Mouse (Mus musculus) cortical plate, adult 2 months (tissue): ENCODE measurements around the gene Gm29133. TPM values are rescaled to one million over a fixed set of nuclear protein-coding genes. Genes with fewer than 3 reads are reported as not detected.

Experiments
- H3K27ac ChIP-seq: fragments of 200-500 bp; 2 replicates; pipeline ENCODE4 v1.5.1; 2012; ENCODE audit warnings: low read length, control low read depth, inconsistent platforms; ENCODE audit not compliant: insufficient read depth
- H3K4me1 ChIP-seq: fragments of 200-500 bp; 2 replicates; pipeline ENCODE4 v1.6.1; 2011; ENCODE audit warnings: low read length; ENCODE audit not compliant: control insufficient read depth, insufficient read depth
- H3K4me3 ChIP-seq: fragments of 200-500 bp; 2 replicates; pipeline ENCODE4 v1.5.1; 2011; ENCODE audit warnings: mild to moderate bottlenecking, low read length, control low read depth; ENCODE audit not compliant: insufficient read depth
- CTCF ChIP-seq: fragments of 200-500 bp; IDR thresholded peaks from 2 replicates; pipeline ENCODE4 v1.5.1; 2011; ENCODE audit warnings: mild to moderate bottlenecking, control low read depth, low read length; ENCODE audit not compliant: insufficient read depth; ENCODE audit errors: extremely low read depth
- POLR2A ChIP-seq: fragments of 200-500 bp; IDR thresholded peaks from 2 replicates; pipeline ENCODE4 v1.6.1; 2011; ENCODE audit warnings: mild to moderate bottlenecking, low read length, control low read depth; ENCODE audit not compliant: insufficient read depth; ENCODE audit errors: extremely low read depth
- polyA plus RNA-seq: library from polyadenylated mRNA; depleted of rRNA; stranded (reverse); fragments of >200 nt; gene quantifications from 2 replicates; pipeline ENCODE4 v1.2.3, GENCODE M21; 2012; rRNA removed

The Gm29133 gene
- not detected in 2 replicates for polyA plus RNA-seq

DNA sequence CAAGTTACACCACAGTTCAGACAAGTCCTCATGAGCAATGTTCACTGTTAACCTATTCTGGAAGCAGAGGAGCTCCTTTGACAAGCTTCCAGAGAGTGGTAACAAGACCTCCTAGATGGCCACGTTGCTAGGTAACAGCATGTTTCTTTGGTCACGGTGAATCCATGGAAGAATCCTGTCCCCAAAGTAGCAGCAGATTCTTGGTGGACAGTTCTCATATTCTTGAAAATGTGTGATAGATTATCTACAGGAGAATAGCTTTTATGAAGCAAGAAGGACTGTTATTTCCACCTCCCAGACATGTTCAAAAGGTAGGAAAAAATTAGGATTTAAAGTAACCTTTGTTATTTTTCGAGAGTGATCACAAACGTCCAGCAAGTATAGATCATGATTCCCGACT, at the start of gene Gm29133:
Gene Gm29133, plus strand, starts transcription at position 301 of the 400 bp plus-strand sequence.
- Histone ChIP-seq H3K4me1 (no peaks in the 10 kb centered on the region), H3K27ac (no peak within 1 kb of the TSS), H3K4me3 (no peak within 1 kb of the TSS)
- TF ChIP-seq CTCF (no peak), POLR2A (no peak)

DNA sequence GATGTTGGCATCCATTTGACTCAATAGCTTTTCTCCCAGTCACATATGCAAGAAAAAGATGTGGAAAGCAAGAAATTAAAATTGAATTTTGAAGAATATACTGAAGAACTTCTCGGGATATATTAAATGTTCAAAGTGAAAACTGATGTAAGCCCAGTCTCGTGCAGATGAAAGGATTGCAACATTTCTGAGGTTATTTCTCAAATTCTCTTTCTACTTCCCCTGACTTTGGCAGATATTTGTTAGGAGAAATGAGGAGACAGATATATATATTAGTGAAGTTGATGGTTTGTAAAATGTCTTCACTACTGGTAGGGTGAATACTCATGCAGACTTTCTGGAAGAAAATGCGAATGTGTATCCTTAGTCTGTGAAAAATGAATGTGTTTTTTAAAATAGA, 48.9 kb upstream of the Gm29133 start:
- no peaks in the 10 kb centered on the region for H3K4me1 ChIP-seq
- no peak overlapping the region for H3K27ac ChIP-seq
- TF ChIP-seq POLR2A (no peak), CTCF (no peak)
- no peak overlapping the region for H3K4me3 ChIP-seq

DNA sequence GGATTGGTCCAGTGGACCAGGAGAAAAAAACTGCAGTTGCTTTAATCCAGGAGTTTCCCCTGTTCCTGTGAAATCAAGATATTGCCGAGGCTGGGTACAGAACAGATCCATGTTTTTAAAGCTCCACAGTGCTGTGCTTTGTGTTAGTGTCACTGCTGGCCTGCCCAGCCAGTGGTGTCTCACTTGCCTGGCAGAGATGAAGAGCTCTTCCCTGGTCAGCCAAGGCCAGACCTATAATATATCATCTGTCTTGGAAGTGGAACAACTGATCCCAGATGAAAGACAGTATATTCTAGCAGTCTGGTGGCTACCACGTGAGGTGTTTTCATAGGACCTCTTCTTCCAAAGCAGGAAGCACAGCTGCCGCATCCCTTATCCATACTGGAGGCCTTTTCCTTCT, 46.7 kb upstream of the Gm29133 start:
- H3K27ac ChIP-seq: no peak overlapping the region
- no peak overlapping the region for H3K4me3 ChIP-seq
- TF ChIP-seq CTCF: no peak
- TF ChIP-seq POLR2A: no peak
- H3K4me1 ChIP-seq: no peaks in the 10 kb centered on the region

DNA sequence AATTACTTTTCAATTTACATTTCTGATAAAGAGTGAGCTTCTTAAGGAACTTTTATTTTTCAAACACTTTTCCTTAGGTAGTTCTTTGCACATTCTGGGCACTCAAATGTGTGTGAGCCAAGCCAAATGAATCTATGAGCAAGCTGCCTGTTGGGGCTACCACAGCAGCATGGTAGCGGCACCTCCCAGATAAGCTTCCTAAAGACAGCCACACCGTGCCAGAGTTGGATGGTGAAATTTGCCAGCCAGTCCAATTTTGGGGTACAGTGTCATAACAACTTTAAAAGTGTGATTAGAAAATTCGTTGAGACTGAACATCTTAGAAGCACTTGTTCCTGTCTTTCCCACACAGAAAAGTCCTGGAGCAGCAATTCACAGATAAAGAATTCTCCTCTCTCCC, 41.5 kb upstream of the Gm29133 start:
- Histone ChIP-seq H3K27ac (no peak overlapping the region), H3K4me1 (no peaks in the 10 kb centered on the region), H3K4me3 (no peak overlapping the region)
- TF ChIP-seq CTCF: no peak
- no peak for TF ChIP-seq POLR2A

DNA sequence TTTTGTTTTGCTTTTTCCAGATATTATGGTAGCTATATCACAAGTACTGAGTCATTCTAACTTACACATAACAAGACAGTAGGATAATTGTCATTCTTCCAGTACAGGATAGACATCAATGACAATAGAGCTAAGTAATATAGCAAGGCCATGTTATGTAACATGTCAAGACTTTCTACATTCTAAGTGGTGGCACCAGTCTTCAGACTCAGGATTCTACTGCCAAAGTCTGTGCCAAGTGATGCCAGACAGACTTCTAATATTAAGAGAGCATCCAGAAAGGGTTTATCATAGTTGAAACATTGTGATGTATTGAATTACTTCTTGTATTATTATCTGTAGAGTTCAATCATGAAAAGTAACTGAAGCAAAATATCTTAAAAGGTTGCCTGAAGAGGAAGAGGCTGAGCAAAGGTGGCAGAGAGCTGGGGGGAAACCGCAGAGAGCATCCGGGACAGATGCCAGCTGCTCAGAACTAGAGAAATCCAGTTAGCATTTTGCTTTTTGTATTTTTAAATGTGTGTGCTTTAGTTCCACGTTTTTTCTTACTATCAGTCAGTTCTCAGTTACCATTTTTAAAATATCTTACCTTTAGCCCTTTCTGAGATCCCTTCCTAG, 34.2 kb upstream of the Gm29133 start:
- no peak for TF ChIP-seq POLR2A
- TF ChIP-seq CTCF: no peak
- no peak overlapping the region for H3K27ac ChIP-seq

DNA sequence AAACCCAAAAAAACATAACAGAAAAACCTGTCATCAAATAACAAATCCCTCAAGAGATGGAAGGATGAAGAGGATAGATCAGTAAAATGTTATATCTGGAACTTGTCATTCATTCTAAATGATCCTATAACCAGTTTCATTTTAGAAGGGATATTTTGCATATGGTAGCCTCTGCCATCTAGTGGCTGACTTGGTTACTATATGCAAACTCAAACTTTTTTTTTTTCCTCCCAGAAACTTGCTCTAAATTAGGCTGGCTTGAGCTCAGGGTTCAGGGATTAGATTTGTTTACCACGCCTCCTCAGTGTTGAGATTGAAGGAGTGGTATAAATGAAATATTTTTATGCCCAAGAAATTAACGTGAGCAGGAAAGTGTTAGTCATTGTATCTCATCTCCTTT, 27.3 kb upstream of the Gm29133 start:
- H3K4me3 ChIP-seq: no peak overlapping the region
- TF ChIP-seq POLR2A (no peak), CTCF (no peak)
- no peak overlapping the region for H3K27ac ChIP-seq
- no peaks in the 10 kb centered on the region for H3K4me1 ChIP-seq

More for the DNA sequence above, 34.2 kb upstream of the Gm29133 start:
- Histone ChIP-seq H3K4me3 (no peak overlapping the region), H3K4me1 (no peaks in the 10 kb centered on the region)

DNA sequence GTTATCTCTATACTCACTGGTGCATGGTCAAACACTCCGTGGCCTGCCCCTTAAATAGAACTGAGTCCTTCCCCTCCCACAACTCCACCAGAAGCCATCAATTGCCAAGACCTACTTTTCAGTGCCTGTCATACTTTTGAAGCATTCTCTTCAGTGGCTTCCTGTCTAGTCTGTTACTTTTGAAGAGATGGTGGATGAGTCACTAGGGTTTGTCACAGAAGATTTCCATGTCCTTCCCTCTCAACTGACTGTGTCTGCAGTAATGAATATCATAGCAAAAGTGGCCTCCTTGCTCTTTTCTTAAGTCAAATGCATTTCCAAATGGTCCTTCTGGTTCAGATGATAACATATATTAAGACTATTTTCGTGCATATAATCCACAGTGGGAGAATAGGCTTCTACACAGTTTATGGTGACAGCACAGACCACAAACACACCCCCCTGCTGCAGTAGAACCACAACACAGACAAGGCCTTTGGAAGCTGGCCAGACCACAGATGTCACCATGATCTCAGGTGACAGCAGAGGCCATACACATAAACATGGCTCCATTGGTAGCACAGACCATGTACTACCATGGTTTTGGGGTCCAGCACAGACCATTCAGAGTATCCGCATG, 16.9 kb upstream of the Gm29133 start:
- Histone ChIP-seq H3K27ac (no peak overlapping the region), H3K4me1 (no peaks in the 10 kb centered on the region), H3K4me3 (no peak overlapping the region)
- TF ChIP-seq CTCF (no peak), POLR2A (no peak)

DNA sequence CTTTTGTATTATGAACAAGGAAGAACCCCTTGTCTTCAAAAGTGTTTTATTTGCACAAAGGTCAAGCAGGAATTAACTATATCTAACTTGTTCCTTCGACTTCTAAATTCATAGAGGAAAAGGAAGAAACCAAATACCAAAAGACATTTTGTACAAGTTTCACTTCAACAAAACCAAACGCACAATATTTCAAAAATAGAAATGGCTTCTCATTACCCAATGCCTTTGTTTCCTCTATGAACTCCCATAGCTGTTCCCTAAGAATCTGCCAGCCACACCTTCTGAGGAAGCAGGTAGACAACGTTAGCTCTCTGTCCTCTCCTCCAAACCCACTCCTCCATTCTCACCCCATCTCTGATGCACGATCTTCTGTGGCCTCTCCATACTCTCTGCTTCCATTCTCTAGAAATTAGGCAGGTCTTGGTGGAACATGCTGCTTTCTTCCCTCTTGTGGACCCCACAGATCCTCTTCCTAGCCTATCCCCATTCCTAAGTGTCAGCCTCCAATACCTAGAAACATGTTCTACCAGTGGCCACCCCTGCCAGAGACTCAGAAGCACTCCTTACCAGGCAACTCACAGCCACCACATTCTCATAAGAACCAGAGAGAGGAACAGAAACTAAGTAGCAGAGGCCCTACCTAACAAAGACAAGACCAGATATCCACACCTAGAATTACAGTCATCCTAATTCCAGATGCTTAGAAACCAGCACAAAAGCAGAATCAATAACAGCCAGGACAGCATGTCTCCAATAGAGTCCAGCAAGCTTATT, 4.1 kb upstream of the Gm29133 start:
- Histone ChIP-seq H3K27ac (no peak overlapping the region), H3K4me1 (no peaks in the 10 kb centered on the region), H3K4me3 (no peak overlapping the region)
- TF ChIP-seq POLR2A (no peak), CTCF (no peak)

DNA sequence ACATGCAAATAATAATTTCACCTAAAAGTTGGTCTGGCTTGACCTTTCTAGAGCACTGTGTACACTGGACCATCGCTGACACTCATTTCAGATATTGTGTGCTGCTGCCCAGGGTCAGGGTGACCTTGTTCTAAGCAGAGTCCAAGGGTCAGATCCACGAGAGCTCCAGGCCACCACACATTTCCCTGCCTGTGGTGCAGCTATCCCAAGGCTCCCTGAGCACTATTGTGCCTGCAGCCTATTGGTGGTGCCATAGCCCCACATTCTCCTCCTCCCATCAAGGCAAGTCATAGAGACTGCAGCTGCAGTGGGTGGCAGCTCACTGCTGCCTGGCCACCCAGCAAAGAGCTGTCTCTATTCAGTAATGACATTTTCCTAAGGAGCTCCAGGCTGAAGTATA, 2.7 kb upstream of the Gm29133 start:
- Histone ChIP-seq H3K4me3 (no peak overlapping the region), H3K4me1 (no peaks in the 10 kb centered on the region), H3K27ac (no peak overlapping the region)
- TF ChIP-seq POLR2A (no peak), CTCF (no peak)
